Mouse (Mus musculus) spleen, postnatal 36 days (tissue): ENCODE measurements at regions not wholly inside any gene's neighbourhood (a gene's known extent, or its start where the extent isn't known, plus 50 kb on each side); places are given as distances from the start of the nearest gene placed in this dataset.

Experiments used
- DNase-seq, 2 experiments: peaks; one replicate each; pipeline ENCODE4 v3.0.0; 2022; ENCODE audit warnings: low spot score in 2 of 2, mixed read lengths in 1 of 2

DNA sequence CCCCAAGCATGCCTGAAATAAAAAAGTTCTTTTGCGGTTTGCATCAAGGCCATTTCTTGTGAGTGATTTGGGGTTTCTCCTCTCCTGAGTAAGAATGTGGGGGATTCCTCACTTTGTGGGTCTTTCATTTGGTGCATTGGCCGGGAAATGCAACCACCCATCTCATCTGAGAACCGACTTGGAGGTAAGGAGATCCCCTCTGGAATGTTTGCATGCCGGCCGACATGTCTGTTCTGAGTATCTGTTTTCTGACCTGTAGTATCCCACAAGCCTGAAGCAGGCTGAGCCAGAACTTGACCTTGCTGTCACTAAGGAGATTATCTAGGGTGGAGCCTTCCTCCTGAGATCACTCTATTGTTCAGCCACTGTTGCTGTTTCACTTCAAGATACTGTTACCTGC, 94.8 kb upstream of the Btbd35f10 start:
- DNase-seq, result peak in 1 of 2 experiments; percentile 0
